Mouse (Mus musculus): ENCODE results near the gene Gm1113. TPM values are rescaled to one million over a fixed set of nuclear protein-coding genes. Genes with fewer than 3 reads are reported as not detected.

Gm1113 gene
- polyA plus RNA-seq, 1 experiment from 2014 or later, result not detected

DNA sequence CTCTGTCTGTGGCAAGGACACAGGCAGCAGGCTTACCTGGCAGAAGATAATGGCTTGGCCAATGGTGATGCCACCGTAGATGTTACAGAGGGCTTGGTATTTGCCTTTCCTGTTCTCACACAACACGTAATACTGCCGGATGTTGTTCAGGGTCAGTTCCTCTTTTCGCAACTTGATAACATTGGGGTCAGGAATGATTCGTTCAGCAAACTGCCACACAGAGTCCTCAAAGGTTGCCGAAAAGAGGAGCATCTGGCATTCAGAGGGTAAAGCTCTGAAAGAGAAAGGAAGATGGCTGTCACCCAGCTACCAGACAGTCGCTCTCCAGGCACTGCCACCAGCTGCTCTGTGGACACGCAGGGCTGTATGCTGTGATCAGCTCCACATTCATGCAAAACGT, 28.7 kb upstream of the Gm1113 start:
- Histone ChIP-seq H3K36me3 (ENCODE audit: control insufficient read depth, insufficient read depth, low read length) (no peaks in the 10 kb centered on the region), H3K9ac (ENCODE audit: low read depth, low read length) (no peak overlapping the region), H3K4me3 (ENCODE audit: low read depth, low read length) (no peak overlapping the region), H3K27me3 (ENCODE audit: control insufficient read depth, insufficient read depth, low read length) (no peaks in the 10 kb centered on the region), H3K4me2 (replicated peaks; ENCODE audit: low read depth, low read length) (no peak overlapping the region), H3K4me1 (replicated peaks; ENCODE audit: control insufficient read depth, insufficient read depth, low read length) (no peaks in the 10 kb centered on the region), H3K9me3 (ENCODE audit: control insufficient read depth, low read length) (no peaks in the 10 kb centered on the region), H3K27ac (ENCODE audit: low read depth, low read length) (no peak overlapping the region)
- ATAC-seq (ENCODE audit: low FRiP score) (no peak), DNase-seq (ENCODE audit: low spot score) (no peak)
- WGBS, result 83% methylated on average over 9 of the region's 9 CpGs

DNA sequence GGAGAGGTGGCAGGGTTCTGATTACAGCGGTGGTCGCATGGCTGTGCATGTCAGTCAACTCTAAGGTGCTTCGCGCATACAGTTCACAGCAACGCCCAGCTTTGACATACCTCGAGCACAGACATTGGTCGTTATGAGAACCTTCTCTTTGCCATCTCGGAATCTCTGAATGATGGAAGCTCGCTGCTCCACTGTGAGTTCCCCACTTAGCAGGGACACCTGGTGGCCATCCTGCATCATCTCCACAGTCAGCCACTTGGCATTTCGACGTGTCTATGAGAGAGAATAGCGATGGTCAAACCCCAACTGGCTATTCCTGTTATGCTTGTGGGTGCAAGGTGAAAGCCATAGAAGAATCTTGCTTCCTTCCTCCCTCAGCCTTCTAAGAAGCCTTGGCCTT, 27.6 kb upstream of the Gm1113 start:
- H3K27ac ChIP-seq (ENCODE audit: low read depth, low read length), result no peak overlapping the region
- 71% methylated on average over 12 of the region's 12 CpGs for WGBS
- DNase-seq (ENCODE audit: low spot score) (no peak), ATAC-seq (ENCODE audit: low FRiP score) (no peak)
- no peaks in the 10 kb centered on the region for H3K9me3 ChIP-seq (ENCODE audit: control insufficient read depth, low read length)
- no peak overlapping the region for H3K4me2 ChIP-seq (replicated peaks; ENCODE audit: low read depth, low read length)
- no peaks in the 10 kb centered on the region for H3K27me3 ChIP-seq (ENCODE audit: control insufficient read depth, insufficient read depth, low read length)
- no peaks in the 10 kb centered on the region for H3K4me1 ChIP-seq (replicated peaks; ENCODE audit: control insufficient read depth, insufficient read depth, low read length)
- H3K36me3 ChIP-seq (ENCODE audit: control insufficient read depth, insufficient read depth, low read length), result no peaks in the 10 kb centered on the region
- no peak overlapping the region for H3K4me3 ChIP-seq (ENCODE audit: low read depth, low read length)
- no peak overlapping the region for H3K9ac ChIP-seq (ENCODE audit: low read depth, low read length)

DNA sequence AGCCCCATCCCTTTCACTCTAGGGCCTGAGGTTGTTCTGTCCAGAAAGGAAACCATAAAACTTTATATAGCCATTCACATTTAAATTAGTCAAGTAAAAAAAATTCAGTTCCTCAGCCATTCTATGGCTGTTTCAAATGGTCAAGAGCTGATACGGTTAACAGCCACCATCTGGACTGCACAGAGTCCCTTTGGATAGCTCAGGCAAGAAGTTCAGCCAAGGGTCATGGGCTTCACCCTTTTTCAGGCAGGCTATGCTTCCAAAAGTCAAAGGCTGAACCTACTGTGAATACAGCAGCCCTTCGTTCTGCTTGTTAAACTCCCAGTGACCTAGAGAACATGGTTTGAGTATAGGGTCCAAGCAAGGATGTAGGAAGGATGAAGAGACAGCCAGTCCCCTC, 26.6 kb upstream of the Gm1113 start:
- H3K4me1 ChIP-seq (replicated peaks; ENCODE audit: control insufficient read depth, insufficient read depth, low read length), result no peaks in the 10 kb centered on the region
- no peak overlapping the region for H3K4me3 ChIP-seq (ENCODE audit: low read depth, low read length)
- H3K9ac ChIP-seq (ENCODE audit: low read depth, low read length), result no peak overlapping the region
- no peaks in the 10 kb centered on the region for H3K9me3 ChIP-seq (ENCODE audit: control insufficient read depth, low read length)
- H3K36me3 ChIP-seq (ENCODE audit: control insufficient read depth, insufficient read depth, low read length), result no peaks in the 10 kb centered on the region
- H3K27ac ChIP-seq (ENCODE audit: low read depth, low read length), result no peak overlapping the region
- no peaks in the 10 kb centered on the region for H3K27me3 ChIP-seq (ENCODE audit: control insufficient read depth, insufficient read depth, low read length)
- 82% methylated on average over 2 of the region's 2 CpGs for WGBS
- ATAC-seq (ENCODE audit: low FRiP score) (no peak), DNase-seq (ENCODE audit: low spot score) (no peak)
- H3K4me2 ChIP-seq (replicated peaks; ENCODE audit: low read depth, low read length), result no peak overlapping the region

DNA sequence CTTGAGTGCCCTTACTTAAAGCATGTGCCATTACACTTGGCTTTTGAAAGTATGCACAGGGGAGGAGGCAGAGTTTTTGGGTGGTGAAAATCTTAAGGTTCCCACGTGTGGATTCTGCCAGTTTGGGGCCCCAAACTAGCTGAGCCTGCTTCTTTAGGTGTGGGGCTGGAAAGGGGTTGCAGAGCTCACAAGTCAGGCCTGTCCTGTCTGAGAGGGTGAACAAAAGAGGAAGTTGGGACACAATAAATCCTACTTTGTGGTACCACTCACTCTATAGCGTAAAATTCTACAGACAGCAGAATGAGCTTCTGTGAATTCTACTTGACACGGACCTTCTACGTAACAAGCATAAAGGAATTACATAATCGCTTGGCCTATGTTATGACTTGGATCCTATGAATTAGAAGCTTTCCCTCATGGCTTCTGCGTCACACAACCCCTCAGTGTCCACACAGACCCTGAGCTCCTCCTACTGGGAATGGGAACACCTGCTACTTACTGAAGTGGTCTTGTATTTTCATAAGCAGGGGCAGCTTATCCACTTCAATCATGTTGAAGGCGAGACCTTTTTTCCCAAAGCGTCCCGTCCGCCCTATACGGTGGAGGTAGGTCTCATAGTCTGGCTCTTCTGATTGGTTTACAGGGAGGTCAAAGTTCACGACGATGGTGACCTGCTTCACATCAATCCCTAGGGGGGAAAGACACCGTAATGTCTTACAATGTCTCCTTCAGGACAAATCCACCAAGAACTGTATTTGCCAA, 25.2 kb upstream of the Gm1113 start:
- Histone ChIP-seq H3K27ac (ENCODE audit: low read depth, low read length) (no peak overlapping the region), H3K4me2 (replicated peaks; ENCODE audit: low read depth, low read length) (no peak overlapping the region), H3K36me3 (ENCODE audit: control insufficient read depth, insufficient read depth, low read length) (no peaks in the 10 kb centered on the region), H3K27me3 (ENCODE audit: control insufficient read depth, insufficient read depth, low read length) (no peaks in the 10 kb centered on the region), H3K4me3 (ENCODE audit: low read depth, low read length) (no peak overlapping the region), H3K9ac (ENCODE audit: low read depth, low read length) (no peak overlapping the region), H3K4me1 (replicated peaks; ENCODE audit: control insufficient read depth, insufficient read depth, low read length) (no peaks in the 10 kb centered on the region), H3K9me3 (ENCODE audit: control insufficient read depth, low read length) (no peaks in the 10 kb centered on the region)
- 85% methylated on average over 14 of the region's 14 CpGs for WGBS
- DNase-seq (ENCODE audit: low spot score) (no peak), ATAC-seq (ENCODE audit: low FRiP score) (no peak)

DNA sequence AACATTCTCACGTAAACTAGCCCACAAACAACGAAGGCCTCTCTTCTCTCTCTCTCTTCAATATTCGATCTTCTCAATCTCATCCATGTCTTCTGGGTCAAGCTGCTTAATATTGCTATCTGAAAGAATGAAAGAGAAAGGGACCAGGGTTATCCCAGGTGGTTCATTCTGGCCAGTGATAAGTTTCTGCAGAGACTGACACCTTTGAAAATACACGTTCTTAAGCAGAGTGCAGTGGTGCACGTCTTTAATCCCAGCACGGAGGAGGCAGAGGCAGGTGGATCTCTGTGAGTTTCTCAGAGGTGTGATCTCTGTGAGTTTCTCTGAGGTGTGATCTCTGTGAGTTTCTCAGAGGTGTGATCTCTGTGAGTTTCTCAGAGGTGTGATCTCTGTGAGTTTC, 23.9 kb upstream of the Gm1113 start:
- H3K4me2 ChIP-seq (replicated peaks; ENCODE audit: low read depth, low read length), result no peak overlapping the region
- H3K4me3 ChIP-seq (ENCODE audit: low read depth, low read length), result no peak overlapping the region
- no peaks in the 10 kb centered on the region for H3K4me1 ChIP-seq (replicated peaks; ENCODE audit: control insufficient read depth, insufficient read depth, low read length)
- DNase-seq (ENCODE audit: low spot score), result no peak
- no peaks in the 10 kb centered on the region for H3K9me3 ChIP-seq (ENCODE audit: control insufficient read depth, low read length)
- H3K27me3 ChIP-seq (ENCODE audit: control insufficient read depth, insufficient read depth, low read length), result no peaks in the 10 kb centered on the region
- H3K36me3 ChIP-seq (ENCODE audit: control insufficient read depth, insufficient read depth, low read length), result no peaks in the 10 kb centered on the region
- H3K27ac ChIP-seq (ENCODE audit: low read depth, low read length), result no peak overlapping the region
- 75% methylated on average over 6 of the region's 6 CpGs for WGBS
- no peak overlapping the region for H3K9ac ChIP-seq (ENCODE audit: low read depth, low read length)
- ATAC-seq (ENCODE audit: low FRiP score), result no peak

DNA sequence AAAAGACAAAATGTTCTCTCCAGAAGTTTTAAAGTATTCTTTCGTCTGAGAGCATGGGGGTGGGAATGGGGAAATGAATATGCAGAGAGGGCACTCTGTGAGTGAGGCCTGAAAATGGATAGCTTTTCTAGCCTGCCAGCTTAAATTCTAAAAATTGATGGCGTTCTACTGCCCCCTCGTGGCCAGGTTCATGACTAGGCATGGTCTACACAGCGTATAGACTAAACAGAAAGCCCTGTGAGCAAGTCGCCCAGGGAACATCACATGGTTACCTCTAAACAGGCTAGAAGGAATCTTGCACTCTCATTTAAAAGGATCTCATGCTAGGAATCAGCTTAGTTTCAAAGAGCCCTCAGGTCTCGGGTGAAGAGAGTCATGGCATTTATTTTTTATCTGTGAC, 23.4 kb upstream of the Gm1113 start:
- Histone ChIP-seq H3K9me3 (ENCODE audit: control insufficient read depth, low read length) (no peaks in the 10 kb centered on the region), H3K4me3 (ENCODE audit: low read depth, low read length) (no peak overlapping the region), H3K4me2 (replicated peaks; ENCODE audit: low read depth, low read length) (no peak overlapping the region), H3K36me3 (ENCODE audit: control insufficient read depth, insufficient read depth, low read length) (no peaks in the 10 kb centered on the region), H3K4me1 (replicated peaks; ENCODE audit: control insufficient read depth, insufficient read depth, low read length) (no peaks in the 10 kb centered on the region), H3K27ac (ENCODE audit: low read depth, low read length) (no peak overlapping the region), H3K27me3 (ENCODE audit: control insufficient read depth, insufficient read depth, low read length) (no peaks in the 10 kb centered on the region), H3K9ac (ENCODE audit: low read depth, low read length) (no peak overlapping the region)
- DNase-seq (ENCODE audit: low spot score) (peak; percentile 90), ATAC-seq (ENCODE audit: low FRiP score) (peak; percentile 77)
- WGBS, result 9% methylated on average over 6 of the region's 6 CpGs

DNA sequence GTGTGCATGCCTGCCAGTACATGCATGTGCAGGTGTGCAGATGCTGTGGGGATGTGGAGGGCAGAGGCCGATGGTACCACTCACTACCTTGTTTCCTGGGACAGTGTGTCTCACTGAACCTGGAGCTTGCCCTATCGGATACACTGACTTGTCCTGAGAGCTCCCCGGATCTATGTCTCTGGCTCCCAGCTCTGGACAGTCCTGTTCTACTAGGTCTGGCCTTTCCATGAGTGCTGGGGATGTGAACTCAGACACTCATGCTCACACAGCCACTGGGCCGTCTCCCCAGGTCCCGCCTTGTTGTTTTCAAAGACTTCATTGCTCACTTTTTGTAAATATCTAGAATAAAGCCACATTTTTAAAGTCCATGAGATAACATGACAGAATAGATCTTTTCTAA, 23.0 kb upstream of the Gm1113 start:
- 87% methylated on average over 5 of the region's 5 CpGs for WGBS
- no peak overlapping the region for H3K4me3 ChIP-seq (ENCODE audit: low read depth, low read length)
- no peak for ATAC-seq (ENCODE audit: low FRiP score)

DNA sequence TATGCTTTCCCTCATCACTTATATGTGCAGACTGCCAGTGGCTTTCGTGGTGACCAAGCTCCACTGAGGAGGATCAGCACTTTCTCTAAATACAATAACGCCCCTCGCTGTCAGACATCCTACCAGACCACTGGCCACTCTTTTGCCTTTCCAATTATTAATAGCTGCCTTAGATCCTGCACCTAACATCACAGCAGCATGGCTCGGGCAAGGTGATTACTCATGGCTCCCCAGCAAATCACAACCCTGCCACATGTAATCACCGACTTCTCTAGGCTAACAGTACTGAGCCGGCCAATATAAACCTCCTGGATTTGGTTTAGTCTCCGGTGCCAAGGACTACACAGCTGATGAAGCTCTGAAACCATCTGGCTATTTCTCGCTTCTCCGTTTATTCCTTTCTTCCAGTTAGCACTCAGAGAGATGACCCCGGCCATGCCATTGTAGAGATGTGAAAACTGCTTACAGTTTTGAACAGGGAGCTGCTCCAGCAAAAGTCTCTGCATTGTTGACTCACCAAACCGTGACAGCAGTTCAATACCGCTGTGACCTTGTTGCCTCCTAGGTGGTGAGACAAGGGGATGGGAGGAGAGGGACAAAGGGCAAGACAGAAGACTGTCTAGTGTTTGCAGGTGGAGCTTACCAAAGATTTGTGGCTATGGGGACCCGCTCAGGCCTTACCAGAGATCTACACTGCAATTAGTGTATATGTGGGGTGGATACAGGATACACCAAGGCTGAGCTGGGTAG, 21.1 kb upstream of the Gm1113 start:
- DNase-seq (ENCODE audit: low spot score) (no peak), ATAC-seq (ENCODE audit: low FRiP score) (no peak)
- Histone ChIP-seq H3K27me3 (ENCODE audit: control insufficient read depth, insufficient read depth, low read length) (no peaks in the 10 kb centered on the region), H3K27ac (ENCODE audit: low read depth, low read length) (no peak overlapping the region), H3K4me3 (ENCODE audit: low read depth, low read length) (no peak overlapping the region), H3K9ac (ENCODE audit: low read depth, low read length) (no peak overlapping the region), H3K9me3 (ENCODE audit: control insufficient read depth, low read length) (no peaks in the 10 kb centered on the region), H3K4me2 (replicated peaks; ENCODE audit: low read depth, low read length) (no peak overlapping the region), H3K36me3 (ENCODE audit: control insufficient read depth, insufficient read depth, low read length) (no peaks in the 10 kb centered on the region), H3K4me1 (replicated peaks; ENCODE audit: control insufficient read depth, insufficient read depth, low read length) (no peaks in the 10 kb centered on the region)
- 76% methylated on average over 13 of the region's 13 CpGs for WGBS

More for the DNA sequence above, 23.0 kb upstream of the Gm1113 start:
- no peaks in the 10 kb centered on the region for H3K9me3 ChIP-seq (ENCODE audit: control insufficient read depth, low read length)
- no peaks in the 10 kb centered on the region for H3K4me1 ChIP-seq (replicated peaks; ENCODE audit: control insufficient read depth, insufficient read depth, low read length)
- no peak overlapping the region for H3K4me2 ChIP-seq (replicated peaks; ENCODE audit: low read depth, low read length)
- H3K9ac ChIP-seq (ENCODE audit: low read depth, low read length), result no peak overlapping the region
- no peaks in the 10 kb centered on the region for H3K36me3 ChIP-seq (ENCODE audit: control insufficient read depth, insufficient read depth, low read length)
- no peak for DNase-seq (ENCODE audit: low spot score)
- H3K27ac ChIP-seq (ENCODE audit: low read depth, low read length), result no peak overlapping the region
- no peaks in the 10 kb centered on the region for H3K27me3 ChIP-seq (ENCODE audit: control insufficient read depth, insufficient read depth, low read length)

DNA sequence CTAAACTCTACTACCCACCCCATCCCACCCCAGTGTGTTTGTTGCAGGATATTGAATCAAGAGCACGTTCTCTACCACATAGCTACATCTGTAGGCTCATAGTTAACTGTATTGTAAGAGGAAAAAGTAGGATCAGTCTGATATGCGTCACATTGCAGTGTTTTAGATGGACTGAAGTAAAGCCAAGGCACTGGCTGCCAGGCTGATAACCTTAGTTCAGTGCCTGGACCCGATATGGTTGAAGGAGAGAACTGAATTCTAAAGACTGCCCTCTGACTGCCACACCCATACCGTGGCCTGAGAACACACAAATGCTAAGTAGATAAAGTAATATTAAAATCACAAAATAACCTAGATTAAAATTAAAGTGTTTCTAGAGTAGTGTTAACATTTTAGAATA, 17.8 kb upstream of the Gm1113 start:
- H3K27ac ChIP-seq (ENCODE audit: low read depth, low read length), result no peak overlapping the region
- no peaks in the 10 kb centered on the region for H3K36me3 ChIP-seq (ENCODE audit: control insufficient read depth, insufficient read depth, low read length)
- H3K9ac ChIP-seq (ENCODE audit: low read depth, low read length), result no peak overlapping the region
- H3K27me3 ChIP-seq (ENCODE audit: control insufficient read depth, insufficient read depth, low read length), result no peaks in the 10 kb centered on the region
- no peak overlapping the region for H3K4me2 ChIP-seq (replicated peaks; ENCODE audit: low read depth, low read length)
- no peaks in the 10 kb centered on the region for H3K9me3 ChIP-seq (ENCODE audit: control insufficient read depth, low read length)
- DNase-seq (ENCODE audit: low spot score) (no peak), ATAC-seq (ENCODE audit: low FRiP score) (no peak)
- no peaks in the 10 kb centered on the region for H3K4me1 ChIP-seq (replicated peaks; ENCODE audit: control insufficient read depth, insufficient read depth, low read length)
- 81% methylated on average over 4 of the region's 4 CpGs for WGBS
- no peak overlapping the region for H3K4me3 ChIP-seq (ENCODE audit: low read depth, low read length)
